Mouse (Mus musculus): Measurements from ENCODE around the gene Cma2.
"Not testable (repeated sequence)": the region's sequence is repeated elsewhere in the genome, so short reads cannot be mapped to it uniquely, and the experiment has no call there.

The Cma2 gene

DNA sequence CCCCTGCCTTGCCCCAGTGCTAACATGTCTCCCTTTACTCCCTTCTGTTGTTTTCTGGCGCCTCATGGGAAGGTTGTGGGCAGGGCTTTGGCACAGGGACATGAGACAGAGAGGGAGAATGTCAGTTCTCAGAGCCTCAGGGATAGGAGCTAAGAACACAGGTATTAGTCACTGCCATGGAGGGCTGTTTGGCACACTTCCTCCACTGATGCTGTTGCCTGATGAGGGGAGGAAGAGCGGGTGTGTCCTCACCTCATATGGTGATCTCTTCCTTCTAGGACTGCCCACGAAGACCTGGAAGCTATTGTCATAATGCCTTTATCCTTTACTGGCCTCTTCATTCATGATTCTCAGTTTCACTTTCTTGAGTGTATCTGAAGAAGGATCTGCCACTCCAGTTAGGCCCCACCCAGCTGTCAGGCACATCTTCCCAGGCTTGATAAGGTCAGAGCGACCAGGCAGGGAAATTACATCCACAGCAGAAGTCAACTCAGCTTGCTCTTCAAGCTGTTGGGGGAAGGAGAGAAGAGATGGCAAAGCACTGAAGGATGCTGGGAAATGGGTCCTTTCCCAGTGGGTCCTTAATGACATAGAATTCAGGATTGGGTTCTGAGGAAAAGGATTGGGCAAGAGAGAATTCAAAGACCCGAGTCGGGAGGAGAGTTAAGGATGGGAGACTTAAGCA, at the start of gene Cma2:
Gene Cma2 (plus strand): TSS at position 635 of the 685 bp plus-strand sequence.
- DNase-seq (ENCODE audit: low spot score in 2 of 2), result no peak

DNA sequence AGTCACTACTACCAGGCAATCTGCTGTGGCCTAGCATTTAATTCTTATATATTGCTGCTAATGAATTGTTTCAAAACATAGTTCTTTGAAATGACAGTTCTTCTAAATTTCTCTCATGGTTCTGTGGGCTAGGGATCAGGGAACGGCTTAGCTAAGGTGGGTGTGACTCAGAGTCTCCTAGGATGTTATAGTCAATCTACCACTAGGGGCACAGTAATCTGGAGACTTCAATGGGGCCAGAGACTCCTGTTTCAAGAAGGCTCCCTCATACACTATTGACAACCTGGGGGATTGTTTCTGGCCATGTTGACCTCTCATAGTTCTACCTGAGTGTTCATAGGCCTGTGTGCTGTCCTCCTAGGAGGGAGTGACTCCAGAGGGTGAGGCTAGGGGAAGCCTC, 45.3 kb upstream of the Cma2 start:
- DNase-seq (ENCODE audit: low spot score in 2 of 2), result no peak

DNA sequence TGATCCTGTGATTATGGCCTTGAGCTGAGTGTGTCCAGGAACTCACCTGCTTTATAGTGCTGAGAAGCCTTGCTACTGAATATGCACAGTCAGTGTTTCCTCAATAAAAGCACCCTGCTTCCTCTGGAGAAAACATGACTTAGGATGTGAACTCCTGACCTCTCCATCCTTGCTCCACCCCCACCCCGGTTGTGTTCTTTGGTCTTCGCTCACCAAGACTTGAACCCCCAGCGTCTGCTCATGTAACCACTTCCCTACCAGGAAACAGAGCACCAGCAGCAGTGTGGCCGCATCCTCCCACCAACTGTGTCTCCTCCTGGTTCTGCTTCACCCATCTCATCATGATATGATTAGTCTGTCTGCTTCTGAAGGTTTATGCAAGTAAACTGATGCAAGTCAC, 37.4 kb upstream of the Cma2 start:
- no peak for DNase-seq (ENCODE audit: low spot score in 2 of 2)

DNA sequence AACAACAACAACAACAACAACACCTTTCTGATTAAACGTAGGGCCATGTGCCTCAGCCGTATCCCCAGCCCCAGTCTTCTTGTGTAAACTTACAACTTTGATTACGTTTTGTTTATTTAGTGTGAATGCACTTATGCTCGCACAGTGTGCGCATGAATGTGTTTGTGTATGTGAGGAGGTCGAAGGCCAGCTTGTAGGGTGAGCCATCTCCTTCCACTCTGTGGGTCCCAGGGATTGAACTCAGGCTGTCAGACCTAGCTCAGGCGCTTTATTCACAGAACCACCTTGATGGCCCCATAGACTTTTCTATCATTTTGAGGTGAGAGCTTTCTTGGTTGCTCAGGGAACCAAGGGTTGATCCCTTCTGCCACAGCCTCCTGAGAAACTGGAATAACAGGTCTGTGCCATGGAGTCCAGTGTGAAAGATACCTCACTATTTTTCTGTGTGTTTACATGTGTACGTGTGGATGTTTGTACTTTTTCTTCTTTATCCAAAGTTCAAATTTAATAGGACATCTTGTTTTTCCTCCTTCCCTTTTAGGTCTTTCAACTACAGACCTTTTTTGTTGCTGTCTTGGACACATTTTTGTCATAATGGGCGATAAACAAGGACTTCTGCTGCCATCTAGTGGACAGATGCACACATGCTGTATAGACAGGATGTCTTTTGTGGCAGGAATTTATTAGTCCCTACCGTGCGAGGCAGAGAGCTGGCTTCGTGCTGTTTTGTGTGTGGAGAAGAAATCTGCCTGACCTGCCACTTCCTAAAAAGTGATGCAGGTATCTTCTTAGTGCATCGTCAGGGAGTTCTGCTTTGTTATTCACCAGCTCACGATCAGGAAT, 32.3 kb upstream of the Cma2 start:
- peak; percentile 47 to 84 for DNase-seq (ENCODE audit: low spot score in 2 of 2)

- DNase-seq (ENCODE audit: low spot score in 2 of 2), result no peak
Observed at GRCm38 (mm10) chr14:55922475-55923232, 28.1 kb upstream of the Cma2 start.

DNA sequence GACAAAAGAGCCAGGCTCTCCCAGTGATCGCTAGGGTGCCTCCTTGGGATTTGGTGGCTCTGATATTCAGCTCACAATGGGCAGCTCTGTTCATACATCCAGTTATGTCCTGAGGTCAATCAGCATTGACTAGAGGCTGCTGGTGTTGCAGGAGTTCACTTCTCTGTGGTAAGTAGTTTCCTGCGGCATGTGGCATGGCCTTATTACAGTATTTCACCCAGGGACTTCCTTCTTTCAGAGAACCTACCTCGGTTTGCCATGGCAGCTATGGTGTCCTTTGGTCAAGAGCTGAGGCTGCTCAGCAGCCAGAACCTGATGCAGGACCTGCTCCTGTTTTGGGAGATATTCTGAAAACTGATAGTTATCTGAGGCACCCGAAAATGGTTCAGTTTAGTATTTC, 23.9 kb upstream of the Cma2 start:
- DNase-seq (ENCODE audit: low spot score in 2 of 2), result no peak

- DNase-seq (ENCODE audit: low spot score in 2 of 2), result no peak
Observed at GRCm38 (mm10) chr14:55929263-55929997, 21.4 kb upstream of the Cma2 start.

DNA sequence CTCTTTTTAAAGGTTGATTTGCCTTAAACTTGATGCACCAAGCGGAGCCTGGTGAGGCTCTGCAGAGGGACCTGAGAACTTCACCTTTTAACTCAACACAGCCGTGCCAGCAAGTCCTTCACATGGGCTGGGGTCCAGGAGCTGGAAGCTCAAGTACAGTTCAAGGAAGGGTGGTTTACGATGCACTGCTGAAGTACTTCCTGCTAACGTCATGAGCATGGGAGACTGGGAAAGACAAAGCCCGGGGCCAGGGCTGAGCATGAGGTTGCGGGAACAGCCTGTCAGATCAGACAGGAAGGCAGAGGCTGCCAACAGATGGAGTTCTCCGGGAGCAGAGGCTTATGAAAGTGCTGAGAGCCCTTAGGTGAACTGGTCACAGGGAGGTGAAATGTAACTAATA, 17.2 kb upstream of the Cma2 start:
- no peak for DNase-seq (ENCODE audit: low spot score in 2 of 2)

DNA sequence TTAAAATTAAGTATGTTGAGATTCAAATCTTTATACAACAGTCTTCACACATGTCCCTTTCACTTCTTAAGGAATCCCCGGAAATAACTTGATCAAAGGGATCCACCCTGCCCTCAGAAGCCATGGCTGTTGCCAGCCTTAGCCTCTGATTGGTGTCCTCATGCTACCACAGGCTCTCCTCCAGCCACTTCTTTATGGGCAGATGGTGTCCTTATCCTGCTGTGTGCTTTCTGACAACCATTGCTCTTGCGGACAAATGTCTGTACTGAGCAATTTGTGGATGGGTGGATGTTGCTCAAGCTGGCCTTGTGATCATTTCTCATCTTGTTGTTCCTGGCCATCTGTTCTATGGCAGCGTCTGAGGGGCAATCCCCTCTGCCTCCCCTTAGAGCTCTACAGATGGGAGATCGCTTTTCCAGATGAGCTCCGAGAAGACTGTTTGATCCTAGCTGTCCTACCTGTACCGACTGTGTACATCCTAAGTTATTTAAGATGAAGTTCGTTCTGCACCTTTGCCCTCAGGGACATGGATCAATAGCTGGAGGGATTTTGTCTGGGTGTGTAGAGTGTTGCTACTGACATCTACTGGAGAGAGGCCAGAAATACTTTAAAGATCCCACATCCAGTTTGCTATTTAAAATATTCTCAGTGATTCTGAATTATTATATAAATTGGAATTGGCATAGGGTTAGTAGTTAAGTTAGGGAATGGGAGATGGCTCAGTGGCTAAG, 10.5 kb upstream of the Cma2 start:
- no peak for DNase-seq (ENCODE audit: low spot score in 2 of 2)

GRCm38 (mm10) chr14:55943601-55944000, 7.2 kb upstream of the Cma2 start:
- no peak for DNase-seq (ENCODE audit: low spot score in 2 of 2)

DNA sequence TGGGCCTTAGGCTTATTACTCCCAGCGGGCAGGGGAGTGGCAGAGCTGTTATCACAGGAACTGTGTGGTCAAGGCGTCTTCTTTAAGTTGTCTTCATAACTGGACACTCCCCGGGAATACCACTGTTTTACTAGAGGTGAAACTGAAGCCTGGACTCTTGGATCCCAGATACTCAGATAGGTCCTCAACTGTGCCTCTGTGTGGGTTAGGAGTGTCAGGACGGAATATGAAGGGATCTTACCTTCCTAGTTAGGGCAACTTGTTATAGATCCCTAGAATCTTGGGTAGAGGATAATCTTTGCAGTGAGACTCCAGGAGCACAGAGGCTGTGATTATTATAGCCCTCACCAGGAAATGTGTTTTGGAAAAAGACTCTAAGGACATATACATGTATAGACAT, 6.2 kb upstream of the Cma2 start, which contains the start of gene Cma1:
Gene Cma1 (minus strand): TSS at position 101 of the 400 bp plus-strand sequence.
- no peak for DNase-seq (ENCODE audit: low spot score in 2 of 2)

DNA sequence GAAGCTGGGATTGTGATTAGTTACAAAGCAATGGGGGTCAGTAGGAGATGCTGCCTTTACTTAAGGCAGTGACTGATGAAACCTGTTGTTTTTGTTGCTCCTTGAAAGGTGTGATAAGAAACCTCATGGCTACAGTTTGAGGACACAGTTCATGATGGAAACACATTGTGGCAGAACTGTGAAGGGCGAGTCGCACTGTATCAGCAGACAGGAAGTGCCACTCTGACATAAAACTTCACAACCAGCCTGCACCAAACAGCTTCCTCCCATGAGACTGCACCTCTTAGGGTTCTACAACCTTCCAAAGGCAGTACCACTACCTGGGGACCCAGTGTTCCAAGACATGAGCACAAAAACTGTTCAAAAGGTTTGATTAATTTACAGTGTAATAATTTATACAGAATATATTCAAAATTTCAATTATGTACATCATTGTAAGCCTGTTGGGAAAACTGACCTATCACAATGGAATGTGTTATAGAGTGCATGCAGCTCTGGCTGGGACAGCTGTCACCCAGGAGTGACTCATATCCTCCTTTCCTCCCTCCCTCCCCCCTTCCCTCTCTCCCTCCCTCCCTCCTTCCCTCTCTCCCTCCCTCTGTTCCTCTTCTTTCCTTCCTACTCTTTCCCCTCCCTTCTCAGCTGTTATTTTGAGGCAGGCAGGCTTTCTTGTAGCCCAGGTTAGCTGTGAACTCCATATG, 4.4 kb upstream of the Cma2 start:
- no peak for DNase-seq (ENCODE audit: low spot score in 2 of 2)

GRCm38 (mm10) chr14:55963263-55963662, 12.5 kb downstream of the Cma2 start:
- no peak for DNase-seq (ENCODE audit: low spot score in 2 of 2)

DNA sequence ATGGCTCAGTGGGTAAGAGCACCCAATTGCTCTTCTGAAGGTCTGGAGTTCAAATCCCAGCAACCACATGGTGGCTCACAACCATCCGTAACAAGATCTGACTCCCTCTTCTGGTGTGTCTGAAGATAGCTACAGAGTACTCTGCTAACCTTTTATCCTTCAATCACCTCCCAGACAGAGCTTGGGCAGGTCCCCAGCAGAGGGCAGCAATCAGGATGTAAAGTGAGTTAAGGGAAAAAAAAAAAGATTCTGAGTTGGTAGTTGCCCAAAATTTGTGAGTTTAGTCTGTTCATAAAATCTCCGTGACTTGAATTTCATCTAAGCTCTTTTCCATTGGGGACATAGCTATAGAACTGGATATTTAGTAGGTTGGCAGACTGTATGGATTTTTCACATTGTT, 13.1 kb downstream of the Cma2 start:
- DNase-seq (ENCODE audit: low spot score in 2 of 2), result not testable (repeated sequence)

DNA sequence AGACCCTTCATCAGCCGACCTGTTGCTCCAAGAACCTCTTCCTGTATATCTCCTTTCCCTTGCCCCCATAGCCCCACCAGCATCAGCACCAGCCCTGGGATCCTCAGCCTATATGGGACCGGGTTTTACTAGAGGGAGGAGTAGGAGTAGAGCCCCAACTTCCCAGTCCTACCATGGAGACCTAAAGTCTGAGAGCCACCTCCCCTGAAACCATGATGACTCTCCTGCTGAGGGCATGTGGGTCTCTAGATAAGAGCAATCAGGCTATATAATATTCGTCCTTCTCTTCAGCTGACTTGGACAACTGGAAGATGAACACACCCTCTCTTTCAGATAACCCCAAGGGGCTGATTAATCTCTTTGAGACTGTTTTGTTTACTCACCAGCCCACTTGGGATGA, 36.7 kb downstream of the Cma2 start:
- not testable (repeated sequence) for DNase-seq (ENCODE audit: low spot score in 2 of 2)

DNA sequence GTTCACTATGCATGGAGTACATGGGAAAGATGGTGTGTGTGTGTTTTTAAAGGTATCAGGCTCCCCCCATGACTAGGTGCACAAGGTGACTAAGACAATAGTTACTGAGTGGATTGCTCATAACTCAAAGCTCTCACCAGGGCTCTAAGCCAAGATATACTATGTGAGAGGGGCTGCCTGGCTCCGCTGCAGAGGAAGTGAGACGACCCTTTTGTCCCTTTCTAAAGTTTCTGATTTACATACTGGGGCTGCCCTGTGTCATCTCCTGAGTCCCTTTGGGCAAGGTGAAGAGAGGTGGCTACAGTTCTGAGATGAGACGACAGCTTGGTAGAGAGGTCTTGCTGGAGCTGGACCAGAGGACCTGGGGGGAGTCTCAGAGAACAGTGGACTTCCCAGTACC, 62.4 kb downstream of the Cma2 start:
- DNase-seq (ENCODE audit: low spot score in 2 of 2), result no peak

GRCm38 (mm10) chr14:56013924-56014323, 63.1 kb downstream of the Cma2 start:
- DNase-seq (ENCODE audit: low spot score in 2 of 2), result no peak

DNA sequence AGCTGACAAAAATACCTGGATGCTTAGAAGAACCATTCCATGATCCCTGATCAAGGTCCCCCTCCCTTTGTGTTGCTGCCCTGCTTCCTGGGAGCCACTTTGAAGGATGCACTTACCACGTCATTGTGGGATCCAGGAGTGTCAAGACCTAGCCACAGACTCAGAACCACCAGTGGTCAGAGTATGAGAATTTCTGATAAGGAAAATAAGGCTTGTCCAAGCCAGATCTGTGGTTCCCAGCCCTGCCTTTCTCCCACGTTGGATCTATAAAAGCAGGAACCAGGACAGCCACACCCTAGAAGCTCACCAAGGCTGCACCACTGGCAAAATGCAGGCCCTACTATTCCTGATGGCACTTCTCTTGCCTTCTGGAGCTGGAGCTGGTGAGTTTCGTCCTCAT, 66.9 kb downstream of the Cma2 start, which contains the start of gene Mcpt1:
Gene Mcpt1 (plus strand): TSS at position 301 of the 400 bp plus-strand sequence.
- DNase-seq (ENCODE audit: low spot score in 2 of 2), result not testable (repeated sequence)

GRCm38 (mm10) chr14:56019446-56019845, 68.7 kb downstream of the Cma2 start:
- peak; percentile 5 for DNase-seq (ENCODE audit: low spot score in 2 of 2)

DNA sequence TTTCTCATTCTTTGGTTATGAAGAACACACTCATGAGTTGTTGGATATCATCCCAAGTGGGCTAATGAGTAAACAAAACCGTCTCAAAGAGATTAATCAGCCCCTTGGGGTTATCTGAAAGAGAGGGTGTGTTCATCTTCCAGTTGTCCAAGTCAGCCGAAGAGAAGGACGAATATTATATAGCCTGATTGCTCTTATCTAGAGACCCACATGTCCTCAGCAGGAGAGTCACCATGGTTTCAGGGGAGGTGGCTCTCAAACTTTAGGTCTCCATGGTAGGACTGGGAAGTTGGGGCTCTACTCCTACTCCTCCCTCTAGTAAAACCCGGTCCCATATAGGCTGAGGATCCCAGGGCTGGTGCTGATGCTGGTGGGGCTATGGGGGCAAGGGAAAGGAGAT, 70.5 kb downstream of the Cma2 start:
- DNase-seq (ENCODE audit: low spot score in 2 of 2), result not testable (repeated sequence)

All from frontal cortex, postnatal 36 days (tissue).